Mouse (Mus musculus): ENCODE measurements around the gene Mrpl51. TPM values are rescaled to one million over a fixed set of nuclear protein-coding genes. Genes with fewer than 3 reads are reported as not detected.

Gene Mrpl51
- polyA plus RNA-seq, 1 experiment from 2014 or later, result 151 TPM

DNA sequence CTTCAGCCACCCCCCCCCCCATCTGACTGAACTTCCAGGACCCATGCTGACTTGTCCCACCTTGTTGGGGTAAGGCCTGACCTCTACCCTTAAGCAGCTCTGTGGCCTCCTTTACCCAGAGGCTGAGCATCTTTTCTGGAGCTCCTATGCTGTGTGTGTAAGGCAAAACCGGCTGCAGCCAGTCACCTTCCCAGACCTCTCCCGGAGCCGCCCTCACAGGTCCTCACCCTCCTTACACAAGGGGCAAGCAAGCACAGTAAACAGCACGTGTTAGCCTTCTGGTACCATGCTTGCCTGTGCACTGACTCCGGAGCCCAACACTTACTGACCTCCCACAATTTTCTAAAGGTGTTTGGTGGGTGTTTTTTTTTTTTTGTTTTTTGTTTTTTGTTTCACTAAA lies 16.1 kb upstream of the Mrpl51 start:
- Histone ChIP-seq H3K36me3 (ENCODE audit: insufficient read depth, low read length) (peaks cover 7% of the 10 kb centered on the region; the same call in 1 of the 2 replicates), H3K27ac (ENCODE audit: low read length) (no peak overlapping the region), H3K4me2 (replicated peaks; ENCODE audit: low read depth, low read length) (no peak overlapping the region), H3K27me3 (replicated peaks; ENCODE audit: insufficient read depth, low read length) (no peaks in the 10 kb centered on the region), H3K4me1 (ENCODE audit: insufficient read depth, low read depth, low read length) (no peaks in the 10 kb centered on the region), H3K9ac (replicated peaks; ENCODE audit: low read depth) (no peak overlapping the region), H3K4me3 (ENCODE audit: low read depth, low read length) (no peak overlapping the region), H3K9me3 (ENCODE audit: low read length) (no peaks in the 10 kb centered on the region)
- WGBS, result 88% methylated on average over 5 of the region's 5 CpGs
- no peak for ATAC-seq
- DNase-seq (ENCODE audit: low spot score), result no peak
- no peak for TF ChIP-seq CTCF (IDR thresholded peaks at IDR 0.05)
- TF ChIP-seq EP300 (IDR thresholded peaks at IDR 0.05), result no peak

GRCm38 (mm10) chr6:125179601-125180000 lies 12.0 kb upstream of the Mrpl51 start:
- Histone ChIP-seq H3K9me3 (ENCODE audit: low read length) (no peaks in the 10 kb centered on the region), H3K27me3 (replicated peaks; ENCODE audit: insufficient read depth, low read length) (no peaks in the 10 kb centered on the region), H3K9ac (replicated peaks; ENCODE audit: low read depth) (no peak overlapping the region), H3K4me2 (replicated peaks; ENCODE audit: low read depth, low read length) (no peak overlapping the region), H3K4me3 (ENCODE audit: low read depth, low read length) (no peak overlapping the region), H3K36me3 (ENCODE audit: insufficient read depth, low read length) (peaks cover 7% of the 10 kb centered on the region; the same call in 1 of the 2 replicates), H3K4me1 (ENCODE audit: insufficient read depth, low read depth, low read length) (no peaks in the 10 kb centered on the region), H3K27ac (ENCODE audit: low read length) (no peak overlapping the region)
- ATAC-seq, result no peak
- DNase-seq (ENCODE audit: low spot score), result no peak
- 92% methylated on average over 7 of the region's 7 CpGs for WGBS
- TF ChIP-seq CTCF (IDR thresholded peaks at IDR 0.05), result no peak
- TF ChIP-seq EP300 (IDR thresholded peaks at IDR 0.05), result no peak

- H3K9me3 ChIP-seq (ENCODE audit: low read length), result no peaks in the 10 kb centered on the region
- no peak overlapping the region for H3K4me2 ChIP-seq (replicated peaks; ENCODE audit: low read depth, low read length)
- no peaks in the 10 kb centered on the region for H3K27me3 ChIP-seq (replicated peaks; ENCODE audit: insufficient read depth, low read length)
- 63% methylated on average over 5 of the region's 5 CpGs for WGBS
- DNase-seq (ENCODE audit: low spot score), result peak; percentile 9
- no peak overlapping the region for H3K4me3 ChIP-seq (ENCODE audit: low read depth, low read length)
- no peak overlapping the region for H3K27ac ChIP-seq (ENCODE audit: low read length)
- no peak for TF ChIP-seq EP300 (IDR thresholded peaks at IDR 0.05)
- TF ChIP-seq CTCF (IDR thresholded peaks at IDR 0.05), result no peak
- no peak overlapping the region for H3K9ac ChIP-seq (replicated peaks; ENCODE audit: low read depth)
- no peak for ATAC-seq
- no peaks in the 10 kb centered on the region; the same call in 1 of the 2 replicates for H3K36me3 ChIP-seq (ENCODE audit: insufficient read depth, low read length)
- H3K4me1 ChIP-seq (ENCODE audit: insufficient read depth, low read depth, low read length), result no peaks in the 10 kb centered on the region
Observed at GRCm38 (mm10) chr6:125182133-125182532, 9.5 kb upstream of the Mrpl51 start.

DNA sequence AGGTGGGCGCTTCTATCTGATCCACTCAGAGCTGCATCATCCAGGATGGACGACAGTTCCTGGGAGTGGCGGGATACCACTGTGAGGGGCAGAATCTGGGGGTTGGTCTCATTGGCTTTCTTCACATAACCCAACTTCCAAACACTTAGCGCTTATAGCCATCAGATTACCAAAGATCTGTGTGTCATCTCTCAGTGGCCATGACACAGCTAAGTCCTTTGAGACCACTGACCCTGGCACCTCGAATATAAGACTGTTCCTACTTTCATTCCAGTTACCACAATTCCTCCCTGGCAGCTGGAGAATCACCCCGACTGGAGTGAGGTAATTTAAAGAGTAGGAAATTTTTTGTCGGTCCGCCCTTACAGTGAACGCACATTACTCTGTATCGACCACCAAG lies 5.4 kb upstream of the Mrpl51 start:
- TF ChIP-seq EP300 (IDR thresholded peaks at IDR 0.05) (no peak), CTCF (IDR thresholded peaks at IDR 0.05) (no peak)
- Histone ChIP-seq H3K27ac (ENCODE audit: low read length) (no peak overlapping the region), H3K4me2 (replicated peaks; ENCODE audit: low read depth, low read length) (no peak overlapping the region), H3K36me3 (ENCODE audit: insufficient read depth, low read length) (no peaks in the 10 kb centered on the region), H3K9me3 (ENCODE audit: low read length) (no peaks in the 10 kb centered on the region), H3K27me3 (replicated peaks; ENCODE audit: insufficient read depth, low read length) (no peaks in the 10 kb centered on the region), H3K9ac (replicated peaks; ENCODE audit: low read depth) (no peak overlapping the region), H3K4me3 (ENCODE audit: low read depth, low read length) (no peak overlapping the region), H3K4me1 (ENCODE audit: insufficient read depth, low read depth, low read length) (no peaks in the 10 kb centered on the region)
- no peak for DNase-seq (ENCODE audit: low spot score)
- ATAC-seq, result no peak
- WGBS, result 94% methylated on average over 10 of the region's 10 CpGs

DNA sequence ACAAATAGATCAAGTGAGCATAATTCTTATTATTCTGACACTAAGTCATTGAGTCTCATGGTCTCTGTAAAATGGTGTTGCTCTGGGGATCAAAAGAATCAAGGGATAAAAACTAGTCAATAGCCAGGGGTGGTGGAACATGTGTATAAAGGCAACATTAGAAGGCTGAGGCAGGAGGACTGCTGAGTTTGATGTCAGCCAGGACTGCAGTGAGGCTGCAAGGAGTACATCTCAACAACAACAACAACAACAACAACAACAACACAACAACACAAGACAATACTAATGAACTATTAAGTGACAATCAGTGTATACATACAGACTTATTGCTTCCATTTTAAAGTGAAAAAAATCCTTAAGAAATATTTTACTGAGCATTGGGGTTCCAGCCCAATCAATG lies 785 bp upstream of the Mrpl51 start:
- TF ChIP-seq EP300 (IDR thresholded peaks at IDR 0.05), result no peak
- no peak for TF ChIP-seq CTCF (IDR thresholded peaks at IDR 0.05)
- H3K4me1 ChIP-seq (ENCODE audit: insufficient read depth, low read depth, low read length), result peaks cover 6% of the 10 kb centered on the region; the same call in 1 of the 2 replicates
- H3K9me3 ChIP-seq (ENCODE audit: low read length), result no peaks in the 10 kb centered on the region
- no peaks in the 10 kb centered on the region for H3K27me3 ChIP-seq (replicated peaks; ENCODE audit: insufficient read depth, low read length)
- DNase-seq (ENCODE audit: low spot score), result no peak
- no peak for ATAC-seq
- H3K27ac ChIP-seq (ENCODE audit: low read length), result no peak overlapping the region
- H3K9ac ChIP-seq (replicated peaks; ENCODE audit: low read depth), result no peak overlapping the region
- H3K36me3 ChIP-seq (ENCODE audit: insufficient read depth, low read length), result no peaks in the 10 kb centered on the region
- H3K4me2 ChIP-seq (replicated peaks; ENCODE audit: low read depth, low read length), result peak overlapping the region; percentile 74
- peak overlapping the region; percentile 84; the same call in 1 of the 2 replicates for H3K4me3 ChIP-seq (ENCODE audit: low read depth, low read length)

DNA sequence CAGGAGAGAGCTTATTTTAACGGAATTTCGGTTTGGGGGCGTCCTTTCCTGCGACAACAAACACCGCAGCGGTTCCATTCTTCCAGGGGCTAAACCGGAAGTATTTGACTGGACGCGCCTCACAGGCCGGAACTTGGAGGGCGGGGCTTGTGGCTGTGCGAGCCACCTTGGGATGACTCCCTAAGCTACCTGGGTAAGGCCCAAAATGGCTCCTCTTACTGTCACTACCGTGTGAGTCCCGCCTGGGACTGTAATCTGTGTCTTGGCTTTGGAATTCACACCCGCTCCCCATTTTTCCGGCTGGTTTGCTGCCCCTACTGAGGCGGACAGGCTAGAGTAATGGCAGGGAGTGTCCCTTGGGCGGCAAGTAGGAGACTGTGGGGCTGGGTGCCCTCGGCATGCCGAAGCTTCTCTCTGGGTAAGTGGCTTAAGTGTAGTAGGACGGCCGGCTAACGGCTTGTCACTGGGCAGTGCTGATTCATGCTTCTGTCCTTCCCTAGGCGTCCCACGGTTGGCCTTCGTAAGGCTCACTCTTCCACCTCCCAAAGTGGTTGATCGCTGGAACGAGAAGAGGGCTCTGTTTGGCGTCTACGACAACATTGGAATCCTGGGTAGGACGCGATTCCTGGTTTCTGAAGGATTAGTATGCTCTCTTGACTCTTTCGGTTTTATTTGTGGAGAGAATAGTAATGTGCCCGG lies 564 bp downstream of the Mrpl51 start:
- H3K9ac ChIP-seq (replicated peaks; ENCODE audit: low read depth), result peak overlapping the region; percentile 64
- no peaks in the 10 kb centered on the region for H3K9me3 ChIP-seq (ENCODE audit: low read length)
- H3K4me3 ChIP-seq (ENCODE audit: low read depth, low read length), result peak overlapping the region; percentile 84
- WGBS, result under 1% methylated on average over 34 of the region's 34 CpGs
- ATAC-seq, result peak; percentile 95
- peak; percentile 97 for DNase-seq (ENCODE audit: low spot score)
- H3K27ac ChIP-seq (ENCODE audit: low read length), result peak overlapping the region; percentile 98
- no peaks in the 10 kb centered on the region for H3K36me3 ChIP-seq (ENCODE audit: insufficient read depth, low read length)
- TF ChIP-seq CTCF (IDR thresholded peaks at IDR 0.05), result no peak
- TF ChIP-seq EP300 (IDR thresholded peaks at IDR 0.05), result no peak
- H3K27me3 ChIP-seq (replicated peaks; ENCODE audit: insufficient read depth, low read length), result no peaks in the 10 kb centered on the region
- H3K4me2 ChIP-seq (replicated peaks; ENCODE audit: low read depth, low read length), result peak overlapping the region; percentile 74
- H3K4me1 ChIP-seq (ENCODE audit: insufficient read depth, low read depth, low read length), result peaks cover 6% of the 10 kb centered on the region; the same call in 1 of the 2 replicates
